Mouse (Mus musculus) splenic B cell, adult 2 months (primary cell): Measurements from ENCODE around the gene Olfr1284.
"Not testable (repeated sequence)": the region's sequence is repeated elsewhere in the genome, so short reads cannot be mapped to it uniquely, and the experiment has no call there.

Source experiments
- DNase-seq: peaks from one replicate; pipeline ENCODE4 v3.0.0-alpha.2; 2011; ENCODE audit warnings: low read depth, low spot score
- H3K27me3 ChIP-seq: 2 replicates; pipeline ENCODE4 v1.6.1; 2012; ENCODE audit warnings: mild to moderate bottlenecking, low read length, moderate library complexity, mixed read lengths; ENCODE audit not compliant: control insufficient read depth, poor library complexity, insufficient read depth, severe bottlenecking
- H3K36me3 ChIP-seq: 2 replicates; pipeline ENCODE4 v1.6.1; 2012; ENCODE audit warnings: mild to moderate bottlenecking, low read length, moderate library complexity, mixed read lengths; ENCODE audit not compliant: control insufficient read depth, poor library complexity, insufficient read depth, severe bottlenecking

The Olfr1284 gene

DNA sequence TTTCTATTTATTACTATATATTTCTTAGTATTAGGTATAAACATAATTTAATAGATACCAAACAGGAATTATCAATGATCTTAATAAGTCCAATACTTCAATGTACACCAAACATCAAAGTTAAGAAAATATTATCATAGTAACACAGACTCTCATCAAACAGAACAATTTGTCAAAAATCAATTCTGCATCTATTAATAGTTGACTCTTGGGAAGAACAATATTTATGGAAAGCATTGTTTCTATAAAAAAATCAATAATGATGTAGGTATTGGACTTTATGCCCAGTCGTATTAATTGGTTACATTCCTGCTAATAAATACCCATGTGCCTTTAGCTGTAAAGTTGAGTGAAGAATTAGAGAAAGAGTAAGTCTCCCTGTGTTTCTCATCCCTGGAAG is at the start of gene Olfr1284:
TSS of gene Olfr1284 (plus strand) at position 301 of the 400 bp plus-strand sequence.
- Histone ChIP-seq H3K27me3 (no peaks in the 10 kb centered on the region), H3K36me3 (no peaks in the 10 kb centered on the region)
- DNase-seq: no peak

DNA sequence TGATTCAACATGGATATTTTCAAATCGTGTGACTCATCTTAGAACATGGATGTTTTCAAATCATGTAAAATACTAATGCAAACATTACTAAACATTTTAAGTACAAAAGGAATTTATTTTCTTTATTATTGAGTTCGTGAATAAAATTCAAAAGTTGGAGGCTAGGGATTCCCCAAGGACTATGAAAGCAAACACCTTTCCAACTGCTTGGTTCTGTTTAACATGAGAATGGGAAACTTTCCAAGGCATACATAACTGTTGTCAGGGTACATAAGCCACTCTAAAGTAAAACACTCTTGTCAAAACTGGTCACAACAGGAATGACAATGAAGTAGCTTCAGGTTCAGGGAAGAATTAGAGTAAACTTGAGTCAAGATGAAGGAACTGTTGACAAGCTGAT is 49.1 kb upstream of the Olfr1284 start, which contains the start of gene Olfr1281:
TSS of gene Olfr1281 (plus strand) at position 301 of the 400 bp plus-strand sequence.
- H3K27me3 ChIP-seq: no peaks in the 10 kb centered on the region
- H3K36me3 ChIP-seq: no peaks in the 10 kb centered on the region
- DNase-seq: no peak

DNA sequence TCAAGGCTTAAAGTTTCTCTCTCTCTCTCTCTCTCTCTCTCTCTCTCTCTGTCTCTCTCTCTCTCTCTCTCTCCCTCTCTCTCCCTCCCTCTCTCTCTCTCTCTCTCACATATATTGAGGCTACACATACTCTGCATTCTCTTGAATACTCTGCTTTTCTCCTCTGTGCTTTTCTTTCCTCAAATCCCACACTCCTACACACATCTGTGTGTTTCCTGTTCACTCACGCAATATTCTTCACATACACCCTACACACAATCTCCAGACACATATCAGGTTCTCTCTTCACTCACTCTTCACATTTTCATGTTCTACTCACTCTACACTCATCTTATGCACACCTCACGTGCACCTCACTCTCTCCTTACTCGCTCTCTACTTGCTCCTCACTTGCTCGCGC is 41.6 kb upstream of the Olfr1284 start:
- H3K27me3 ChIP-seq, H3K36me3 ChIP-seq, DNase-seq: not testable (repeated sequence)

DNA sequence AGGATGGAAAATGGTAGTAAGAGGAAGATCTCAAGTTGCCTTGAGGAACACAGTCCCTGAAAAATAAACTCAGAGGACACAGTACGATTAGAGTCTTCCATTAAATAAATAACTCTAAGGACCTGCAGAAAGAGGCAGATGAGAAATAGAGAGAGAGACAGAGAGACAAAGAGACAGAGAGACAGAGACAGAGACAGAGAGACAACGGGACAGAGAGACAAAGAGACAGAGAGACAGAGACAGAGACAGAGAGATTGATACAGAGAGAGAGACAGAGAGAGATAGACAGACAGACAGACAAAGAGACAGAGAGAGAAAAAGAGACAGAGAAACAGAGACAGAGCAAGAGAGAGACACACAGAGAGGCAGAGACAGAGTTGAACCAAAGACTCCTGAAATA is 39.3 kb upstream of the Olfr1284 start, which contains the start of gene Olfr1282:
TSS of gene Olfr1282 (minus strand) at position 101 of the 400 bp plus-strand sequence.
- H3K27me3 ChIP-seq: no peaks in the 10 kb centered on the region
- no peaks in the 10 kb centered on the region for H3K36me3 ChIP-seq
- DNase-seq: no peak

DNA sequence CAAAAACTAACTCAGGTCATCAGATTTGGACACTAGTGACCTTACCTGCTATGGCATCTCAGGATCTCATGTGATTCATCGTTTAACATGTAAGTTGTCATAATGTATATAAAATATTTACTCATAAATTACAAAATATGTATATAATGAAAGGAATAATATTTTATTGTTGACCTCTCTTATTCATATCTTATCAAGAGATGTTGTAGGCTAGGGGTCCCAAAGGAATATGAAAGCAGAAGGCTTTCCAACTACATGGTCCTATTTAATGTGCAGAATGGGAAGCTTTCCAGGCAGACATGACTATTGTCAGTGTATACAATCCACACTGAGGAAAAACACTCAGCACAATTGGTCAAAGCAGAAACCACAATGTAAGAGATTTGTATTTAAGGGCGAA is 8.8 kb upstream of the Olfr1284 start, which contains the start of gene Olfr1283:
TSS of gene Olfr1283 (plus strand) at position 301 of the 400 bp plus-strand sequence.
- H3K36me3 ChIP-seq: no peaks in the 10 kb centered on the region
- H3K27me3 ChIP-seq: no peaks in the 10 kb centered on the region
- no peak for DNase-seq

DNA sequence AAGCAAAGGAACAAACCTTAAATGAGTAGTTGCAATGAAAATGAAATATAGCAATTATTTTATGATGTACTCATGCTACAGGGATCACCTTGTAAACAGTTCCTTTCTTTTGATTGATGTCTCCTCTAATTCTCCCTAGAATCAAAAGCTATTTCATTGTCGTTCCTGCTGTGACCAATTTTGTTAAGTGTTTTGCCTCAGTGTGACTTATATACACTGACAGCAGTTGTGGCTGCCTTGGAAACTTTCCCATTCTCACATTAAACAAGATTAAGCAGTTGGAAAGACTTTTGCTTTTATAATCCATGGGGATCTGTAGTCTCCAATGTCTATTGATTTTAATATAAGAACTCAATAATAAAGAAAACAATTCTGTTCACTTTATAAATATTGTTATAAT is 47.6 kb downstream of the Olfr1284 start, which contains the start of gene Olfr1286:
TSS of gene Olfr1286 (minus strand) at position 185 of the 400 bp plus-strand sequence.
- no peaks in the 10 kb centered on the region for H3K36me3 ChIP-seq
- no peaks in the 10 kb centered on the region for H3K27me3 ChIP-seq
- DNase-seq: no peak
